Mouse (Mus musculus) megakaryocyte progenitor cell, adult 5-6 weeks (primary cell): ENCODE data around the gene Pyroxd2. TPM values are rescaled to one million over a fixed set of nuclear protein-coding genes. Genes with fewer than 3 reads are reported as not detected.
"Not testable (repeated sequence)": the region's sequence is repeated elsewhere in the genome, so short reads cannot be mapped to it uniquely, and the experiment has no call there.

ENCODE experiments used
- ATAC-seq: replicated peaks from 2 replicates; pipeline ENCODE4 v1.8.0; 2016; ENCODE audit warnings: mild to moderate bottlenecking, moderate TSS enrichment, inconsistent platforms; ENCODE audit not compliant: poor library complexity
- total RNA-seq, 2 experiments: library from RNA; stranded (forward) in 1 of 2; stranded (reverse) in 1 of 2; fragments of 157-497, 149-512 nt in 1 of 2; fragments of 200-1000 nt in 1 of 2; gene quantifications; 2 replicates each; pipeline versions ENCODE4 v1.2.3 to v1.2.4; 2015 to 2017

Gene Pyroxd2
- total RNA-seq, 2 experiments from 2014 or later, result 3.6 to 3.7 TPM

GRCm38 (mm10) chr19:42698576-42698975, 54.0 kb downstream of the Pyroxd2 start:
- ATAC-seq, result no peak

DNA sequence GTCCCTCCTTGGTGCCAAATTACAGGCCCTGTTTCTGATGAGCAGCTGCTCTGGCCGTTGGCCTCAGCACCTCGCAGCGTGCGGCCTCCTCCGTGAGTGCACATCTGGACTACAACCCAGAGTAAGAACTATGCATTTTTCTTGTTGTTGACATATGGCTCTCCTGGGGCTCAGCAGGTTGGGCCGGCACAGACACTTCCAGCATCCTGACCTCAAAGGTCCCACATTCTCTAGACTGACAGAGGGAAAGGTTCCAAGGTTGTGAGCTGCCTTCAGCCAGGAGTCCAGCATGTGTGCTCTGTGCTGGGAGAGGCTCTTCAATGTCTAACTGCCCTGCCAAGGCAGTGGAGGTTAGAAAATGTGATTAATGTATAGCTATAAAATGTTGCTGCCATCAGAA, 55.2 kb downstream of the Pyroxd2 start:
- ATAC-seq, result no peak

DNA sequence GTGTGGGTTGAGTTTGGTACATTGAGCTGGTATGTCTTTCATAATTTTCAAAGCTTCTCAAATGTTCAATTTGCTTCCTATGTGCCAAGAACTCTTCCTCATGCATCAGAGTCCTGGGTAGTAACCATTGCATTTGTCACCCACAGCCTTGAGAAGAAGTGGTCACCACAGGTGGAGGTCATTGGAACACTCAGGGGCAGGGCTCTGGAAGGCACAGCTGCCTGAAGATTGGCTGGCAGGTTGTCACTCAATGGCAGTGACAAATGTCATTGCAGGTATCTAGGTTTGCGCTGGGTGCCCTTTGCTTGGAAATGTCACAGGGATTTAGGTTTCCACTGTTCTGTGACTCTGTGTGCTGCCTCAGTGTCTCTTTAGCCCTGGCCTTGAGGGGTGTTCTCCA, 62.3 kb downstream of the Pyroxd2 start:
- no peak for ATAC-seq

- no peak for ATAC-seq
Observed at GRCm38 (mm10) chr19:42689786-42690185, 62.8 kb downstream of the Pyroxd2 start.

DNA sequence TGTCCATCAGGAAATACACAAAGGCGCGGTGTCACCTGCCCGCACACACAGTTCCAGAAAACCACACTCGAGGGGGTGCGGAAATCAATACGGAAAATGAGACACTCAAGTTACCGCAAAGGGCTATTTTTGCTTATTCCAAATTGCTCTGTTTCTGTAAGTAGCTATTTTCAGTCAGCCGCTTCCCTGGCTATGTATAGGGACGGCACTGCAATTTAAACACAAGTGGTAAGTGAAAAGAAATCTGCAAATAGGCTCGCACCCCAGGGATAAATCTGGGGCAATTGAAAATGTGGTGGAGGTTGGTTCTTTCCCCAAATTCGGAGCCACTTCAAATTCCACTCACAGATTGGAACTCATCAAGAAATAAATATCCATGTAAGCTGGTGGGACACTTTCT, 63.3 kb downstream of the Pyroxd2 start:
- no peak for ATAC-seq

- not testable (repeated sequence) for ATAC-seq
Observed at GRCm38 (mm10) chr19:42682776-42683175, 69.8 kb downstream of the Pyroxd2 start.

GRCm38 (mm10) chr19:42678191-42678590, 74.4 kb downstream of the Pyroxd2 start:
- ATAC-seq, result no peak

GRCm38 (mm10) chr19:42677452-42677851, 75.1 kb downstream of the Pyroxd2 start:
- ATAC-seq, result no peak

GRCm38 (mm10) chr19:42676931-42677330, 75.6 kb downstream of the Pyroxd2 start:
- peak; percentile 50 for ATAC-seq

Other genes with a start within 250 kb of the Pyroxd2 start
- gene R3hcc1l, start 234.0 kb downstream of the Pyroxd2 start, total RNA-seq (2015), result 24.0 and 28.6 TPM in 2 replicates
- gene R3hcc1l, start 234.0 kb downstream of the Pyroxd2 start, total RNA-seq (2017), result 24.6 and 36.6 TPM in 2 replicates
- gene Loxl4, start 140.0 kb downstream of the Pyroxd2 start, total RNA-seq (2015), result not detected in 2 replicates
- gene Loxl4, start 140.0 kb downstream of the Pyroxd2 start, total RNA-seq (2017), result 0.03 TPM in 1 of 2 replicates, not detected in the other
- gene Hps1, start 27.2 kb upstream of the Pyroxd2 start, total RNA-seq (2015), result 15.1 and 15.6 TPM in 2 replicates
- 21.4 and 40.8 TPM in 2 replicates for gene Hps1, start 27.2 kb upstream of the Pyroxd2 start, total RNA-seq (2017)